In the genomic region with DNA sequence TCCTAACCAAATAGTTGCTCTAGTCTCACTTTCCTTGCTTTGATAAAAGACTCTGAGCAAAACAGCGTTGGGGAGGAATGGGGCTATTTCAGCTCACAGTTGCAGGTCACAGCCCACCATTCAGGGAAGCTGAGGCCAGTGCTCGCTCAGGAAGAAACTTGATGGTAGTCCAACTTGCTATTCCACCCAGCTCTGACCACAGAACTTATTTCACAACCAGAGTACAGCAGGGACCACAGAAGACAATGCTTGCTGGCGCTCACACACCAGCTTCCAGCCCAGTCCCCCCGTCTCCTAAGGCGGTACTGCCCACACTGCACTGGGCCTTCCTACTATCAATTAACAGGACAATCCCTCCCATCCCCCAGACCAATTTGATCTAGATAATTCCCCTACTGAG, we compare ENCODE assay signal across 19 mouse cellular contexts.
"Had no signal": no experiment of that assay in that cellular context is flagged by ENCODE, and none has a peak within 500 bp of the region (broad histone marks: within the 10 kb centered on the region; RNA-seq: fewer than 3 reads in every experiment).

No protein-coding gene starts in this region.

- ATAC-seq: liver, embryonic 12.5 days; midbrain, embryonic 13.5 days had no signal

- H3K9me3 ChIP-seq: limb, embryonic 10.5 days; limb, embryonic 13.5 days; liver, embryonic 12.5 days; liver, embryonic 15.5 days; megakaryocyte, embryonic 14.5 days; midbrain, embryonic 10.5 days; midbrain, embryonic 13.5 days had no signal

- H3K9ac ChIP-seq: limb, embryonic 13.5 days; liver, embryonic 12.5 days; liver, embryonic 15.5 days; midbrain, embryonic 13.5 days had no signal

- H3K4me3 ChIP-seq: limb, embryonic 10.5 days; limb, embryonic 13.5 days; liver, embryonic 12.5 days; liver, embryonic 15.5 days; megakaryocyte, embryonic 14.5 days; midbrain, embryonic 10.5 days; midbrain, embryonic 13.5 days had no signal

- H3K4me2 ChIP-seq: limb, embryonic 13.5 days; liver, embryonic 12.5 days; liver, embryonic 15.5 days; midbrain, embryonic 13.5 days had no signal

- H3K4me1 ChIP-seq: liver, embryonic 15.5 days; midbrain, embryonic 10.5 days; midbrain, embryonic 13.5 days had no signal

- DNase-seq: kidney, adult 18-20 months; kidney, adult 9 months; kidney, postnatal 14 days; kidney, postnatal 4 days; liver; lung, adult 2 months; lung, postnatal 14 days; lung, postnatal 4 days; right cerebral cortex, adult 18-20 months; right cerebral cortex, postnatal 14 days; right cerebral cortex, postnatal 4 days; thymus, postnatal 36 days had no signal

- H3K27me3 ChIP-seq: limb, embryonic 13.5 days; liver, embryonic 12.5 days; liver, embryonic 15.5 days; megakaryocyte, embryonic 14.5 days; midbrain, embryonic 13.5 days had no signal

- H3K27ac ChIP-seq: liver, embryonic 12.5 days; liver, embryonic 15.5 days; midbrain, embryonic 10.5 days; midbrain, embryonic 13.5 days had no signal
